In genomic region chr17:44956671-44957070, GRCm38 (mm10) we compare ENCODE assay signal across 21 mouse cellular contexts.
"Had no signal": no experiment of that assay in that cellular context is flagged by ENCODE, and none has a peak within 500 bp of the region (broad histone marks: within the 10 kb centered on the region; RNA-seq: fewer than 3 reads in every experiment).

No protein-coding gene starts in this region.

- H3K27ac ChIP-seq: kidney, postnatal 0 days; layer of hippocampus, adult 2 months; left cerebral cortex, adult 2 months; limb, embryonic 13.5 days; liver, embryonic 13.5 days; macrophage; midbrain, embryonic 10.5 days; midbrain, embryonic 13.5 days; neural tube, embryonic 13.5 days had no signal

- H3K9ac ChIP-seq: limb, embryonic 13.5 days; liver, embryonic 13.5 days; midbrain, embryonic 13.5 days; neural tube, embryonic 13.5 days had no signal

- H3K9me3 ChIP-seq: limb, embryonic 13.5 days; liver, embryonic 13.5 days; midbrain, embryonic 10.5 days; midbrain, embryonic 13.5 days; neural tube, embryonic 13.5 days had no signal

- ATAC-seq: midbrain, embryonic 13.5 days; midbrain, embryonic 16.5 days had no signal

- H3K27me3 ChIP-seq: limb, embryonic 13.5 days; liver, embryonic 13.5 days; midbrain, embryonic 13.5 days; neural tube, embryonic 13.5 days had no signal

- DNase-seq: kidney, adult 2 months; kidney, postnatal 25 days; layer of hippocampus, adult 9-11 months; layer of hippocampus, postnatal 36 days; liver, embryonic 13.5 days; lung, adult 2 months; lung, postnatal 14 days; retina, postnatal 1 day; right cerebral cortex, postnatal 25 days; thymus, adult 18-20 months; thymus, postnatal 36 days had no signal

- H3K4me2 ChIP-seq: limb, embryonic 13.5 days; liver, embryonic 13.5 days; midbrain, embryonic 13.5 days; neural tube, embryonic 13.5 days had no signal

- H3K4me3 ChIP-seq: layer of hippocampus, adult 2 months; left cerebral cortex, adult 2 months; limb, embryonic 13.5 days; liver, embryonic 13.5 days; midbrain, embryonic 10.5 days; midbrain, embryonic 13.5 days; myocyte; neural tube, embryonic 13.5 days had no signal

- H3K4me1 ChIP-seq: liver, embryonic 13.5 days; midbrain, embryonic 10.5 days; midbrain, embryonic 13.5 days; neural tube, embryonic 13.5 days had no signal

- H3K36me3 ChIP-seq: limb, embryonic 13.5 days; liver, embryonic 13.5 days; midbrain, embryonic 10.5 days; midbrain, embryonic 13.5 days; neural tube, embryonic 13.5 days had no signal
